Mouse (Mus musculus) heart, embryonic 10.5 days (tissue): ENCODE data around the gene Vrk2. TPM values are rescaled to one million over a fixed set of nuclear protein-coding genes. Genes with fewer than 3 reads are reported as not detected.

Experiments used
- DNase-seq: peaks from one replicate; pipeline ENCODE4 v3.0.0-alpha.2; 2017; ENCODE audit warnings: low spot score
- H3K27ac ChIP-seq: fragments of 300-500 bp; sonication (generic); 2 replicates; pipeline ENCODE4 v1.5.1; 2016; ENCODE audit warnings: mild to moderate bottlenecking
- H3K27me3 ChIP-seq: fragments of 300-500 bp; sonication (generic); 2 replicates; pipeline ENCODE4 v1.6.1; 2016; ENCODE audit warnings: mild to moderate bottlenecking; ENCODE audit not compliant: poor library complexity, insufficient read depth, severe bottlenecking
- H3K36me3 ChIP-seq: fragments of 300-500 bp; sonication (generic); 2 replicates; pipeline ENCODE4 v1.6.1; 2016; ENCODE audit warnings: mild to moderate bottlenecking, moderate library complexity
- H3K4me1 ChIP-seq: fragments of 300-500 bp; sonication (generic); 2 replicates; pipeline ENCODE4 v1.6.1; 2016; ENCODE audit warnings: mild to moderate bottlenecking
- H3K4me3 ChIP-seq: fragments of 300-500 bp; sonication (generic); 2 replicates; pipeline ENCODE4 v1.5.1; 2016; ENCODE audit warnings: mild to moderate bottlenecking, moderate library complexity
- H3K9me3 ChIP-seq: fragments of 300-500 bp; sonication (generic); 2 replicates; pipeline ENCODE4 v1.6.1; 2016; ENCODE audit warnings: mild to moderate bottlenecking, moderate library complexity
- WGBS: fragments of 180-500 bp; shearing (Covaris S2); methylation state at CpG from one replicate; pipeline ENCODE4 v1.1.7; 2016; 5-methylcytosine and 5-hydroxymethylcytosine counted together
- polyA plus RNA-seq: library from polyadenylated mRNA; unstranded; fragments of >200 nt; fragmentation: Nextera tagmentation; extraction: Ambion mirVana; gene quantifications from 2 replicates; pipeline ENCODE4 v1.2.1, GENCODE M21; 2016

The Vrk2 gene
- polyA plus RNA-seq, 1 experiment from 2014 or later, result 18.8 TPM

GRCm38 (mm10) chr11:26518991-26519390 lies 74.8 kb downstream of the Vrk2 start:
- H3K27ac ChIP-seq, result no peak overlapping the region
- H3K27me3 ChIP-seq, result no peaks in the 10 kb centered on the region
- H3K4me1 ChIP-seq, result no peaks in the 10 kb centered on the region
- H3K9me3 ChIP-seq, result no peaks in the 10 kb centered on the region
- 0 out of 2 replicates have a peak, but pooled peaks cover 6% of the 10 kb centered on the region for H3K36me3 ChIP-seq
- WGBS, result 60% methylated on average over 3 of the region's 3 CpGs
- H3K4me3 ChIP-seq, result no peak overlapping the region
- DNase-seq, result no peak

GRCm38 (mm10) chr11:26516086-26516485 lies 77.7 kb downstream of the Vrk2 start:
- WGBS, result 64% methylated on average over 2 of the region's 2 CpGs
- H3K27ac ChIP-seq, result no peak overlapping the region
- no peaks in the 10 kb centered on the region for H3K36me3 ChIP-seq
- H3K4me1 ChIP-seq, result no peaks in the 10 kb centered on the region
- no peaks in the 10 kb centered on the region for H3K9me3 ChIP-seq
- no peak for DNase-seq
- no peaks in the 10 kb centered on the region for H3K27me3 ChIP-seq
- no peak overlapping the region for H3K4me3 ChIP-seq

- H3K27me3 ChIP-seq, result no peaks in the 10 kb centered on the region
- 0 out of 2 replicates have a peak, but pooled peaks cover 2% of the 10 kb centered on the region for H3K36me3 ChIP-seq
- no peaks in the 10 kb centered on the region for H3K9me3 ChIP-seq
- DNase-seq, result no peak
- no peaks in the 10 kb centered on the region for H3K4me1 ChIP-seq
- H3K27ac ChIP-seq, result no peak overlapping the region
- no peak overlapping the region for H3K4me3 ChIP-seq
These were observed 80.1 kb downstream of the Vrk2 start for GRCm38 (mm10) chr11:26513683-26514082.

GRCm38 (mm10) chr11:26495951-26496350 lies 97.8 kb downstream of the Vrk2 start:
- H3K9me3 ChIP-seq, result no peaks in the 10 kb centered on the region
- no peaks in the 10 kb centered on the region for H3K27me3 ChIP-seq
- H3K4me3 ChIP-seq, result no peak overlapping the region
- DNase-seq, result no peak
- no peaks in the 10 kb centered on the region for H3K36me3 ChIP-seq
- 87% methylated on average over 5 of the region's 5 CpGs for WGBS
- H3K4me1 ChIP-seq, result no peaks in the 10 kb centered on the region
- H3K27ac ChIP-seq, result no peak overlapping the region

GRCm38 (mm10) chr11:26489761-26490466 lies 103.9 kb downstream of the Vrk2 start:
- H3K9me3 ChIP-seq, result no peaks in the 10 kb centered on the region
- no peaks in the 10 kb centered on the region for H3K4me1 ChIP-seq
- no peak overlapping the region for H3K27ac ChIP-seq
- H3K36me3 ChIP-seq, result no peaks in the 10 kb centered on the region
- peak; percentile 75 for DNase-seq
- no peaks in the 10 kb centered on the region for H3K27me3 ChIP-seq
- WGBS, result 66% methylated on average over 12 of the region's 12 CpGs
- H3K4me3 ChIP-seq, result no peak overlapping the region

- Histone ChIP-seq H3K27me3 (no peaks in the 10 kb centered on the region), H3K27ac (no peak overlapping the region), H3K4me1 (no peaks in the 10 kb centered on the region), H3K9me3 (no peaks in the 10 kb centered on the region), H3K4me3 (no peak overlapping the region), H3K36me3 (no peaks in the 10 kb centered on the region)
- WGBS, result 83% methylated on average over 3 of the region's 3 CpGs
- no peak for DNase-seq
These were observed 112.0 kb downstream of the Vrk2 start for GRCm38 (mm10) chr11:26481691-26482242.

GRCm38 (mm10) chr11:26477037-26477739 lies 116.6 kb downstream of the Vrk2 start:
- H3K27ac ChIP-seq, result no peak overlapping the region
- WGBS, result 84% methylated on average over 6 of the region's 6 CpGs
- no peak overlapping the region for H3K4me3 ChIP-seq
- peaks cover 17% of the 10 kb centered on the region; the same call in 1 of the 2 replicates for H3K36me3 ChIP-seq
- DNase-seq, result no peak
- no peaks in the 10 kb centered on the region for H3K27me3 ChIP-seq
- no peaks in the 10 kb centered on the region for H3K4me1 ChIP-seq
- no peaks in the 10 kb centered on the region for H3K9me3 ChIP-seq

GRCm38 (mm10) chr11:26454081-26454480 lies 139.7 kb downstream of the Vrk2 start:
- no peaks in the 10 kb centered on the region for H3K4me1 ChIP-seq
- H3K4me3 ChIP-seq, result no peak overlapping the region
- H3K27me3 ChIP-seq, result no peaks in the 10 kb centered on the region
- no peak for DNase-seq
- WGBS, result 88% methylated on average over 4 of the region's 4 CpGs
- no peaks in the 10 kb centered on the region for H3K36me3 ChIP-seq
- H3K9me3 ChIP-seq, result no peaks in the 10 kb centered on the region
- H3K27ac ChIP-seq, result no peak overlapping the region

GRCm38 (mm10) chr11:26452693-26453092 lies 141.1 kb downstream of the Vrk2 start:
- H3K4me1 ChIP-seq, result no peaks in the 10 kb centered on the region
- no peaks in the 10 kb centered on the region for H3K36me3 ChIP-seq
- no peaks in the 10 kb centered on the region for H3K9me3 ChIP-seq
- no peak for DNase-seq
- no peak overlapping the region for H3K27ac ChIP-seq
- WGBS, result 90% methylated on average over 4 of the region's 4 CpGs
- no peak overlapping the region for H3K4me3 ChIP-seq
- no peaks in the 10 kb centered on the region for H3K27me3 ChIP-seq

GRCm38 (mm10) chr11:26451228-26451627 lies 142.6 kb downstream of the Vrk2 start:
- 81% methylated on average over 2 of the region's 2 CpGs for WGBS
- H3K4me1 ChIP-seq, result no peaks in the 10 kb centered on the region
- no peaks in the 10 kb centered on the region for H3K27me3 ChIP-seq
- DNase-seq, result no peak
- H3K36me3 ChIP-seq, result peaks cover 6% of the 10 kb centered on the region; the same call in 1 of the 2 replicates
- H3K27ac ChIP-seq, result no peak overlapping the region
- H3K4me3 ChIP-seq, result no peak overlapping the region
- H3K9me3 ChIP-seq, result no peaks in the 10 kb centered on the region

GRCm38 (mm10) chr11:26450636-26451035 lies 143.2 kb downstream of the Vrk2 start:
- H3K27me3 ChIP-seq, result no peaks in the 10 kb centered on the region
- DNase-seq, result no peak
- no peak overlapping the region for H3K4me3 ChIP-seq
- H3K36me3 ChIP-seq, result peaks cover 6% of the 10 kb centered on the region; the same call in 1 of the 2 replicates
- no peaks in the 10 kb centered on the region for H3K4me1 ChIP-seq
- WGBS, result 84% methylated on average over 1 of the region's 1 CpGs
- H3K27ac ChIP-seq, result no peak overlapping the region
- no peaks in the 10 kb centered on the region for H3K9me3 ChIP-seq

GRCm38 (mm10) chr11:26449789-26450188 lies 144.0 kb downstream of the Vrk2 start:
- H3K9me3 ChIP-seq, result no peaks in the 10 kb centered on the region
- H3K36me3 ChIP-seq, result peaks cover 6% of the 10 kb centered on the region; the same call in 1 of the 2 replicates
- H3K4me1 ChIP-seq, result no peaks in the 10 kb centered on the region
- WGBS, result 76% methylated on average over 3 of the region's 3 CpGs
- H3K27ac ChIP-seq, result no peak overlapping the region
- H3K27me3 ChIP-seq, result no peaks in the 10 kb centered on the region
- no peak for DNase-seq
- no peak overlapping the region for H3K4me3 ChIP-seq

- Histone ChIP-seq H3K27me3 (no peaks in the 10 kb centered on the region), H3K36me3 (peaks cover 6% of the 10 kb centered on the region; the same call in 1 of the 2 replicates), H3K4me3 (no peak overlapping the region), H3K27ac (no peak overlapping the region), H3K4me1 (no peaks in the 10 kb centered on the region), H3K9me3 (no peaks in the 10 kb centered on the region)
- no peak for DNase-seq
These were observed 149.4 kb downstream of the Vrk2 start for GRCm38 (mm10) chr11:26444374-26444773.
